Mouse (Mus musculus) C2C12 (cell line): ENCODE results near the gene Hist4h4.

Experiments
- CEBPB ChIP-seq: IDR thresholded peaks from one replicate; pipeline ENCODE4 v1.6.1; 2011; ENCODE audit warnings: low read depth, mild to moderate bottlenecking, control low read depth, moderate library complexity
- CTCF ChIP-seq: IDR thresholded peaks from one replicate; pipeline ENCODE4 v1.5.1; 2011; ENCODE audit not compliant: control insufficient read depth, insufficient read depth, insufficient read length
- FOSL1 ChIP-seq: IDR thresholded peaks from one replicate; pipeline ENCODE4 v1.8.0; 2011; ENCODE audit warnings: mild to moderate bottlenecking, low read length; ENCODE audit not compliant: poor library complexity, insufficient read depth, severe bottlenecking
- MAX ChIP-seq: IDR thresholded peaks from one replicate; pipeline ENCODE4 v1.6.1; 2011; ENCODE audit warnings: mild to moderate bottlenecking, control low read depth
- MYOG ChIP-seq: IDR thresholded peaks from one replicate; pipeline ENCODE4 v1.6.1; 2011; ENCODE audit not compliant: control insufficient read depth, insufficient read length; ENCODE audit errors: extremely low read depth
- USF1 ChIP-seq: IDR thresholded peaks from one replicate; pipeline ENCODE4 v1.6.1; 2011; ENCODE audit warnings: low read depth, mild to moderate bottlenecking, control low read depth, moderate library complexity

DNA sequence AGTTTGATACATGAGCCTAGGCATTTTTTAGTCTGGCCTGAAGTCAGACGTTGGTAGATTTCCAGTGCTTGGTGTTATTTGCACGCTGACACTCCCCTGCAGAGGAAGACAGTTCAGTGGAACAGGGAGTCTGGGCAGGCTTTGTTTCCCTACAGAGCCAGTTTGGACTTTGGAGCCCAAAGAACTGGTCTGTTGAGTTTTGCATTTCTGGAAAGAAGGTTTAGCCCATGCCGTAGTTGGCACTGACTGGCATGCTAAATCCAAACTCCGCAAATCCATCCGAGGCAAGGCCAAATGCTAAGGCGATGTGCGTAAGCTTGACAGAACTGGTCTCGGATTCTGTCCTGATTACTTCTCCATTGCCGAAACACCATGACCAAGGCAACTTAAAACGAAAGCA lies 7.0 kb upstream of the Hist4h4 start:
- TF ChIP-seq USF1, result no peak
- TF ChIP-seq CTCF, result no peak
- TF ChIP-seq MAX, result no peak
- no peak for TF ChIP-seq CEBPB
- TF ChIP-seq FOSL1, result no peak
- TF ChIP-seq MYOG, result no peak
